Mouse (Mus musculus) embryonic facial prominence, embryonic 10.5 days (tissue): ENCODE results near the gene Spag9. TPM values are rescaled to one million over a fixed set of nuclear protein-coding genes. Genes with fewer than 3 reads are reported as not detected.
"Not testable (repeated sequence)": the region's sequence is repeated elsewhere in the genome, so short reads cannot be mapped to it uniquely, and the experiment has no call there.

ENCODE experiments used
- DNase-seq: peaks from one replicate; pipeline ENCODE4 v3.0.0-alpha.2; 2017; ENCODE audit warnings: low spot score
- H3K27ac ChIP-seq: fragments of 300-500 bp; sonication (generic); replicated peaks from 2 replicates; pipeline ENCODE4 v1.5.1; 2016; ENCODE audit warnings: mild to moderate bottlenecking
- H3K27me3 ChIP-seq: fragments of 300-500 bp; sonication (generic); replicated peaks from 2 replicates; pipeline ENCODE4 v1.6.1; 2016; ENCODE audit warnings: low read depth, mild to moderate bottlenecking; ENCODE audit not compliant: poor library complexity, severe bottlenecking
- H3K36me3 ChIP-seq: fragments of 300-500 bp; sonication (generic); replicated peaks from 2 replicates; pipeline ENCODE4 v1.6.1; 2016; ENCODE audit warnings: mild to moderate bottlenecking, moderate library complexity
- H3K4me1 ChIP-seq: fragments of 300-500 bp; sonication (generic); 2 replicates; pipeline ENCODE4 v1.6.1; 2016
- H3K4me3 ChIP-seq: fragments of 300-500 bp; sonication (generic); 2 replicates; pipeline ENCODE4 v1.5.1; 2016; ENCODE audit warnings: mild to moderate bottlenecking, moderate library complexity
- H3K9me3 ChIP-seq: fragments of 300-500 bp; sonication (generic); 2 replicates; pipeline ENCODE4 v1.6.1; 2016; ENCODE audit warnings: mild to moderate bottlenecking
- WGBS: fragments of 180-500 bp; shearing (Covaris S2); methylation state at CpG from one replicate; pipeline ENCODE4 v1.1.7; 2016; 5-methylcytosine and 5-hydroxymethylcytosine counted together
- polyA plus RNA-seq: library from polyadenylated mRNA; unstranded; fragments of >200 nt; fragmentation: Nextera tagmentation; extraction: Ambion mirVana; gene quantifications from 2 replicates; pipeline ENCODE4 v1.2.1, GENCODE M21; 2016

Spag9 gene
- polyA plus RNA-seq, 1 experiment from 2014 or later, result 35.5 TPM

DNA sequence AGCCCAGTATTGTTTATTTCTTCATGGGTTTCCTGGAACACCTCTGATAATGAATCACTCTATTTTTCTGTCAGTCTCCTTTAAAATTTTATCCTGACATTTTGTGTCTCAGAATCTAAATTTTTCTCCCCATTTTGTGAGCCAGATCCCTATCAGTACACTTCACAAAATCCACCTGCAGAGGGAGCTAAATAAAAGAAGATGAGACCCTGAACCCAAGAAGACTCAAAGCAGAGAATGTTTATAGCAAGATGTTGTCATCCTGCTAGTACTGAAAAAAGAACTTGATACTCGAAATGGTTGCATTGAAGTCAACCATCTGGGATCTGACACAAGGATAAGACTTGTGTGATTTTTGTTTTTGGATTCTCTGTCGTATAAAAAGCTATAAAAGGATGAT, 40.1 kb downstream of the Spag9 start:
- no peak for DNase-seq
- Histone ChIP-seq H3K36me3 (peaks cover 6% of the 10 kb centered on the region; the same call in 1 of the 2 replicates), H3K27me3 (no peaks in the 10 kb centered on the region), H3K4me3 (no peak overlapping the region), H3K27ac (no peak overlapping the region), H3K4me1 (no peaks in the 10 kb centered on the region), H3K9me3 (no peaks in the 10 kb centered on the region)
- 42% methylated on average over 2 of the region's 2 CpGs for WGBS

DNA sequence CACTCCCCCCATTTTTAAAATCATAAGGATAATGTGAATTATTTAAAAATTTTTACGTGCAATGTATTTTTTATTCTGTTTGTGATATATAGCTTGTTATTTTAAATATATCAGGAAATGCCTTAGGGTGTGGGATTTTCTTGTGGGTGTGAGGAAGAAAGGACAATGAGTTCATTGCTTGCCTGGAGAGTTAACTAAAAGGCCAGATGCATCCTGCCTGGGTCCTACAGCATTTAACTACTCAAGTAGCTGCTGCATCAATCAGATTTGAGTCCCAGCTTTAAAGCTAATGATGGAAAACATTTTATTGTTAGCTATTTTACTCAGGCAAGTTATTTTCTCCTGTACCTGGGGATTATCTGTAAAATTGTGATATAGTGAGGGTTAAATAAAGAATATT, 45.6 kb downstream of the Spag9 start:
- Histone ChIP-seq H3K4me1 (peaks cover 6% of the 10 kb centered on the region), H3K9me3 (no peaks in the 10 kb centered on the region), H3K4me3 (no peak overlapping the region), H3K36me3 (peaks cover 6% of the 10 kb centered on the region; the same call in 1 of the 2 replicates), H3K27ac (no peak overlapping the region), H3K27me3 (no peaks in the 10 kb centered on the region)
- 75% methylated on average over 1 of the region's 1 CpGs for WGBS
- DNase-seq, result no peak

DNA sequence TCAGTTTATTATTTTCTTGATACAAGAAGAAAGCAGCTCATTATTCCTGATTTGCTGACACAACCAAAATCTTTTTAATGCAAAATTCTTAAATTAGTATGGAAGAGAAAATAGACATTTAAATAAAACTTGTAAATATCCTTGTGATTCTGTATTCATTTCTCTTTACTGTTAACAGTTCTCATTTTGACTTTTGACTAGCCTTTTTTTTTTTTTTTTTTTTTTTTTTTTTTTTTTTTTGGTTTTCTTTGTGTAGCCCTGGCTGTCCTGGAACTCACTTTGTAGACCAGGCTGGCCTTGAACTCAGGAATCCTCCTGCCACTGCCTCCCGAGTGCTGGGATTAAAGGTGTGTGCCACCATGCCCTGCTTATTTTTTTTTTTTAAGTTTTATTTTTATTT, 46.4 kb downstream of the Spag9 start:
- H3K4me3 ChIP-seq, H3K4me1 ChIP-seq, H3K27ac ChIP-seq, H3K27me3 ChIP-seq, DNase-seq, H3K9me3 ChIP-seq, H3K36me3 ChIP-seq: not testable (repeated sequence)
- WGBS, result 88% methylated on average over 1 of the region's 1 CpGs

DNA sequence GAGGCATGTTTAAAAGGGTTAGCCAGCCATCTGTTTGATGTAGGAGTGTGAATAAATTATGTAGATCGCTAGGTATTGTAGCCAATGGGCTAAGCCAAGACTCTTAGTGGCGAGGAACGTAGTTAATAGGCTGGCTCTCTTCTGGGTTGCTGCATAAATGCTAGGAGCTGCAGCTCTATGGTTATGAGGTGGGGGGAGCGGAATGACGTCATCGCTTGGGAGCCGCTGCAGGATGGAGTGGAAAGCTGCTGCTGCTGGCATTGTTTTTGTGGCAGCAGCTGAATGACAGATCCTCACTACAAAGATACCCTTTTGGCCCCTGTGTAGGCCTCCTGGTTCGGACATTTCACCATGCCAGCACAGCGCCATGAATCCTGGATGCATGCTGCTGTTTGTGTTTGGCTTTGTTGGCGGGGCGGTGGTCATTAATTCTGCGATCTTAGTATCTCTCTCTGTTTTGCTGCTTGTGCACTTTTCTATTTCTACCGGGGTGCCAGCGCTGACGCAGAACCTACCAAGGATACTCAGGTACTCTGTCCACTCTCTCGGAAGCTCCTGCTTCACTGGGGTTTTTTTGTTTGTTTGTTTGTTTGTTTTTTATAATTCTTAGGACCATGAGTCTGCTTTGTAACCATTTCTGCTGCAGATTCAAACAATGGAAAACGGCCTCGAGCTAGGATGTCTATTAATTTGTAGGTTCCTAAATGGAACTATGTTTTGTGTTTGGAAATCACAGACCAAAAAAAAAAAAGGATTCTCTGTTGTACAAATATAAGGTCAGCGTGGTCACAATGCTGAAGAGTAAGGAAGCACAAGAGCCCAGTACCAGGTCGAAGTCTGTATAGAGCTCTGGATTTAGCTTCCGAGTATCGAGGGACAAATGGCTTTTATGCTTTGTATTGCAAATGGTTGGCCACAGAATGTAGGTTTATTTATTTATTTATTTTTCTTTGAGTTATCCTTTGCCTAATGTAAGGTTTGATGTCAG, 48.4 kb downstream of the Spag9 start:
- WGBS, result 7% methylated on average over 22 of the region's 22 CpGs
- no peaks in the 10 kb centered on the region for H3K9me3 ChIP-seq
- peak overlapping the region; percentile 89 for H3K27ac ChIP-seq
- H3K4me1 ChIP-seq, result peaks cover 6% of the 10 kb centered on the region
- H3K36me3 ChIP-seq, result peaks cover 14% of the 10 kb centered on the region
- peak overlapping the region; percentile 70 for H3K4me3 ChIP-seq
- peak; percentile 92 for DNase-seq
- H3K27me3 ChIP-seq, result no peaks in the 10 kb centered on the region

DNA sequence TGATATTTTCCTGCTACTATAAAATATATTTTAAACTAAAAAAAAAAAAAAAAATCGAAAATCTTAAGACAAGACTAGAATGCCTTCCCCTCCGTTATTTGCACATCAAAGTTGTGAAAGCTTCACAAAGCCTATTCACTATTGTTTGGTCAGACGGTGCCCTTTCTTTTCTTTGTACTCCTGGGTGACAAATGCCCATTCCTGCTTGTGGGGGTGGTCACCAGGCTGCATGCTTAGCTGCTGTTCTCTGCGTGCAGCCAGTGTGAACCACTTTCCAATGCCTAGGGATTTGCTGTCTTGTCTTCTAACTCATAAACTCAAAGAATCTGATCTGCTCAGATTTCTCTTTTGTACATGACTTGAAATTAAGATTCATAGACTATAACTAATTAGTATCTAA, 49.1 kb downstream of the Spag9 start:
- peak; percentile 25 for DNase-seq
- Histone ChIP-seq H3K4me3 (peak overlapping the region; percentile 70), H3K4me1 (peaks cover 6% of the 10 kb centered on the region), H3K36me3 (peaks cover 20% of the 10 kb centered on the region), H3K27me3 (no peaks in the 10 kb centered on the region), H3K27ac (peak overlapping the region; percentile 89), H3K9me3 (no peaks in the 10 kb centered on the region)
- WGBS, result 12% methylated on average over 4 of the region's 4 CpGs

DNA sequence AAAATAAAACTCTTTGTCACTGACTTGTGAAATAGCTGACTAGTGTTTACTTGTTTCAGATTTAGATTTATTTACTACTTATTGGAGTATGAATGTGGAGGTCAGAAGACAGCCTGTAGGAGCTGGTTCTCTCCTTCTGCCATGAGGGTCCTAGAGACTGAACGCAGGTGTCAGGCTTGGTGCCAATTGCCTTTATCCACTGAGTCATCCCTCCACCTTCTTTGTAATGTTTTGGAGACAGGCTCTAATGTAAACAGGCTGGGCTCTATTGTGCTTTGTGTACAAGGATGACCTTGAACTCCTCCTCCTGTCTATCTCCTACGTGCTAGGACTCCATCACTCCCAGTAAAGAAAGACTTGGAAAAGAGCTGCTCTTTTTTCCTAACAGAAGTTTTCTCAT, 51.4 kb downstream of the Spag9 start:
- no peak for DNase-seq
- WGBS, result 91% methylated on average over 2 of the region's 2 CpGs
- no peak overlapping the region for H3K4me3 ChIP-seq
- peaks cover 6% of the 10 kb centered on the region for H3K4me1 ChIP-seq
- peaks cover 40% of the 10 kb centered on the region for H3K36me3 ChIP-seq
- H3K9me3 ChIP-seq, result no peaks in the 10 kb centered on the region
- no peaks in the 10 kb centered on the region for H3K27me3 ChIP-seq
- no peak overlapping the region for H3K27ac ChIP-seq

DNA sequence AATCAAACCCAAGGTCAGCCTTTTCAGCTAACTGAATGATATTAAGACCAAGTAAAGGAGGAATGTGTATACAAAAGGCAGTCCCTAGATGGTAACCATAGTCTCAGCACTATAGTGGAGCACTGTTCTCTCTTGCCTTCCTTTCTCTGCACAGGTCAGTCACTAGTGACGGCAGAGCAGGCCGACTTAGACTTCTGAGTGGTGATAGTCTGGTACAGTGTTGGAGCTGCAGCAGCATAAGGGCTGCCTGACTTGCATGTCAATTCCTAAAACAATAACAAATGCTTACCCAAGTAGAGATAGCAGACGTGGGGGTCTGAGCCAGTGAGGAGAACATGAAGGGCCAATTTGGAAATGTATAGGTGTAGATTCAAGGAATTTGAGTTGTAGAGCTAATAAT, 58.3 kb downstream of the Spag9 start:
- H3K9me3 ChIP-seq, result no peaks in the 10 kb centered on the region
- H3K36me3 ChIP-seq, result peaks cover 67% of the 10 kb centered on the region

DNA sequence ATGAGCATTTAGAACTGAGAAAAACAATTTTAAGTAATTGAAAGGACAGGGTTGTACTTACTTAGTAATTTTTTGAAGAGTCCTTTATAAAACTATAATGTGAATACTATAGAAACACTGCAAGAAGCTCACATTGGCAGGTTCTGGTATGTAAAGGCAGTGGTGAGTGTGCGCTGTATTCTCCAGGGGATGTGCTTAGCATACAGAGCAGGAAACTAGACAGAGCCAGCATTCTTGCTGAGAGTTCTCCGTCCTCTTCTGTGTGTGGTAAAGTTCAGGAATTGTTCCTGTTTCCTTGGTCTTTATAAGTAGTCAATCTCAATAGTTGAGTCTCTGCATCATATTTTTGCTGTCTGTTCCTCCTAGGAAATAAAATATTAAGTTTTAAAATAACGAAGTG, 59.0 kb downstream of the Spag9 start:
- H3K4me3 ChIP-seq, result no peak overlapping the region
- H3K4me1 ChIP-seq, result no peaks in the 10 kb centered on the region
- no peak for DNase-seq
- WGBS, result 84% methylated on average over 3 of the region's 3 CpGs
- H3K36me3 ChIP-seq, result peaks cover 67% of the 10 kb centered on the region
- H3K9me3 ChIP-seq, result no peaks in the 10 kb centered on the region
- H3K27ac ChIP-seq, result no peak overlapping the region
- no peaks in the 10 kb centered on the region for H3K27me3 ChIP-seq

More for the DNA sequence above, 58.3 kb downstream of the Spag9 start:
- Histone ChIP-seq H3K4me3 (no peak overlapping the region), H3K27me3 (no peaks in the 10 kb centered on the region), H3K4me1 (no peaks in the 10 kb centered on the region), H3K27ac (no peak overlapping the region)
- no peak for DNase-seq
- 91% methylated on average over 3 of the region's 3 CpGs for WGBS

DNA sequence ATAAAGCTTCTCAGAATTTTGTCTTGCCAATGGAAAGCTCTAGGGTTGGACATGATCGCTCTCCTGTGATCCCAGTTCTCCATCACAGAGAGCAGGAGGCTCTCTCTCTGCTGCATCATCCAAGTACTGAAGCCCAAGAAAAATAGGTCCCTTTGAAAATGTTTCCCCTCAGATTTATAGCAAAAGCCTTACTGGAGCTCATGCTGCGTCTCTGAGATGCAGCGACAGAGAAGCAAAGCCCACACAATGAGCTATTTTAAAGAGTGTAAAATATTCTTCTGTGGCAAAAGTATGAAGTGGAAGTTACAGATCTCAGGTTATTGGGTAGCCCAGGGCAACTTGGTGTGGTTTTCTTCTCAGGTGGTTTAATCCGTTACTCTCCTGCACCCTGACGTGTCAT, 68.0 kb downstream of the Spag9 start:
- Histone ChIP-seq H3K9me3 (no peaks in the 10 kb centered on the region), H3K4me1 (no peaks in the 10 kb centered on the region), H3K27ac (no peak overlapping the region), H3K27me3 (no peaks in the 10 kb centered on the region), H3K36me3 (peaks cover 73% of the 10 kb centered on the region), H3K4me3 (no peak overlapping the region)
- 93% methylated on average over 5 of the region's 5 CpGs for WGBS
- DNase-seq, result no peak

DNA sequence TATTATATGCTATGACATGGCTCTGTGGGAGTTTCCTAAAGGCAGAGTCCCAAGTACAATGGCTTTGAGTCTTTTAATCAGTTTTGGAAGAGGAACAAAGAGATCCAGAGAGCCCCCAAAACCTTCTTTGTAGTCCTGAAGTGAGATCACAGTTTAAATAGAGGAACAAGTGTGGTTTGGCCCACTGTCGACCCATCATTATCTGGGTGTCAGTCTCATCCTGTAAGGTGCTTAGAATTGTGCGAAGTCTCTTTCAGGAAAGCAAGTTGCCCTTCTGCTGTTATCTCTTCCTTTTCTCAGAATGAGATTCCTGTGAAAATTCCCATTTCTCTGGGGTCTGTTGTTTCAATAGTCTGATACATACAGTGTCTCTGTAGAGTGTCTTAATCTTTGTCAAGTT, 74.6 kb downstream of the Spag9 start:
- 86% methylated on average over 2 of the region's 2 CpGs for WGBS
- DNase-seq, result no peak
- no peak overlapping the region for H3K27ac ChIP-seq
- no peaks in the 10 kb centered on the region for H3K4me1 ChIP-seq
- H3K36me3 ChIP-seq, result peaks cover 63% of the 10 kb centered on the region
- H3K9me3 ChIP-seq, result no peaks in the 10 kb centered on the region
- H3K4me3 ChIP-seq, result no peak overlapping the region
- no peaks in the 10 kb centered on the region for H3K27me3 ChIP-seq

DNA sequence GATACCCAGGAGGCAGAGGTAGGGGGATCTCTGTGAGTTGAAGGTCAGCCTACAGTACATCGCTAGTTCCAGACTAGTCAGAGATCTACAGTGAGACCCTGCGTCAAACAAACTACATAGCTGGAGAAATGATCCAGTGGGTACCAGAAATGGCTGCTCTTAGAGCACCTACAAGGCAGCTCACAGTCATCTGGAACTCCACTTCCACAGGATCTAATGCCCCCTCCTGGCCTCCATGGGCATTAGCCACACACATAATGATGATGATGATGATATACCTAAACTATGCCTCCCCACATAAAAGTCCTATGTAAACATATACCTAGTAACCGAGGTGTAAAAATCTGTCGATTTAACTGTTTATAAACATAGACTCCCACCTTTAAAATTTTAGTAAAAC, 77.4 kb downstream of the Spag9 start:
- no peaks in the 10 kb centered on the region for H3K4me1 ChIP-seq
- H3K9me3 ChIP-seq, result no peaks in the 10 kb centered on the region
- H3K27ac ChIP-seq, result no peak overlapping the region
- DNase-seq, result no peak
- peaks cover 52% of the 10 kb centered on the region for H3K36me3 ChIP-seq
- WGBS, result 93% methylated on average over 4 of the region's 4 CpGs
- no peak overlapping the region for H3K4me3 ChIP-seq
- no peaks in the 10 kb centered on the region for H3K27me3 ChIP-seq

DNA sequence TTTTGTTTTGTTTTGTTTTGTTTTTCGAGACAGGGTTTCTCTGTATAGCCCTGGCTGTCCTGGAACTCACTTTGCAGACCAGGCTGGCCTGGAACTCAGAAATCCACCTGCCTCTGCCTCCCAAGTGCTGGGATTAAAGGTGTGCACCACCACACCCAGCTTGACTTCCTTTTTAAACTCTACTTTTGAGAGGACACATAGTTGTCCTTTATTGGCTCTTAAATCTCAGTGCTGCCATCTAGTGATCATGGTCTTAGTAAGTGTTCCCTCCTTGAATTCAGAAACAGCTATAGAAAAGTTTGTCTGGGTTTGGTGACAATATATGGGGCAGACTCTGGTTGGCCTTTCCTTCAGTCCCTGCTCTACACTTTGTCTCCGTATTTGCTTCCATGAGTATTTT, 91.1 kb downstream of the Spag9 start:
- not testable (repeated sequence) for H3K4me3 ChIP-seq, DNase-seq, H3K9me3 ChIP-seq, H3K27me3 ChIP-seq, H3K4me1 ChIP-seq, H3K27ac ChIP-seq
- 72% methylated on average over 2 of the region's 2 CpGs for WGBS
- peaks cover 87% of the 10 kb centered on the region for H3K36me3 ChIP-seq

DNA sequence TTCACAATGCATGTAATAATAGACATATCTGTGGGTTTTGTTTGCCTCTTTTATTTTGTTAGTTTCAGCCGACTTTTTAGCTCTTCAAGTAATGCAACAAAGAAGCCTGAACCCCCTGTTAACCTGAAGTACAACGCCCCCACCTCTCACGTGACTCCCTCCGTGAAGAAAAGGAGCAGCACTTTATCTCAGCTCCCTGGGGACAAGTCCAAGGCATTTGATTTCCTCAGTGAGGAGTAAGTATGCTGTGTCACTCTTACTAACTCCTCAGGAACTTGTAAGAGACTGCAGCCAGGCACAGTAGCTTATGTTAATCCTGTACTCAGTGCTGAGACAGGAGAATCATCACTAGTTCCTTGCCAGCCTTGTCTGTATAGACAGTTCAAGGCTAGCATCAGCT, 94.6 kb downstream of the Spag9 start:
- DNase-seq, result no peak
- Histone ChIP-seq H3K36me3 (peaks cover 90% of the 10 kb centered on the region), H3K27ac (no peak overlapping the region), H3K27me3 (no peaks in the 10 kb centered on the region), H3K4me1 (no peaks in the 10 kb centered on the region), H3K4me3 (no peak overlapping the region), H3K9me3 (no peaks in the 10 kb centered on the region)
- WGBS, result 85% methylated on average over 4 of the region's 4 CpGs
